Mouse (Mus musculus) kidney, adult 9 months (tissue): ENCODE data around the gene Il23a.
"Not testable (repeated sequence)": the region's sequence is repeated elsewhere in the genome, so short reads cannot be mapped to it uniquely, and the experiment has no call there.

Source experiments
- DNase-seq: peaks from one replicate; pipeline ENCODE4 v3.0.0; 2022

Gene Il23a

DNA sequence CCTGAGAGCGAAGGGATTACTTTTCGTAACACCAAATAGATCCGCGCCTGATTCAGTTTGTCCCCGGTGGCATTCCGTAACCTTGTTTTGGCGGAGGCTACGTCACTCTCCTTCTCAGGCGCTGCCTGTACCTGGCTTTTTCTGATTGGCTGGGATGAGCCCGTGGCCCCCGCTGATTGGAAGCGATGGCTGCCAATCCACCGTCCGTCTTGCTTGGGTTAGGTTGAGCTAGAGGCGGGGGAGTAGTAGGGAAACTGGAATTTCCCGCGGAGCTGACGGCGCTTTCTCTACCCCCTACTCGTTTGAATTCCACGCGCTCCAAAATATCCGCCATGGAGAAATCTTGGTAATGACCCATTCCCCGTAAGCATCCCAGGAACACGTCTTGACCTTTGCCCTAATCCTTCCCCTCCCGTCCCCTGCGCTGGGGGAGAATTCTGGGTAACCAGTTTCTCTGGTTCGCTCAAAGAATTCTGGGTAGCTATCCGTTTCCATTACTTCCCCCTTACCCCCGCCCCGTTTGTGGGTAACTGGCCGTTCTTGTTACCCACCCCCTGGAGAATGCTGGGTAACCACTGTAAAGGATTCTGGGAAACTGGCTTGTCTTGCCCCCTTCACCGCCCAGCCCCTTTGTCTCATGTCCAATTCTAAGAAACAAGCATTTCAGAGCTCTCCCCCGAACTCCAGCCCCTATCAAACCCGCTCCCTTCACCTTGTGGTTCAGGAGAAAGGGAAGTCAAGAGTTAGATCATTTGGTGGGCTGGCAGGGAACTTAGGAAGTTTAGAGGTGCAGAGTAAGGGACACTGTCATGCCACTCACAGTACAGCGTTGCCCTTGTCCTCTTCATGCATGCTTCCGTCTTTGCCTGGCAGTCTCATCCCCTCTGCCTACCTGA lies 4.8 kb upstream of the Il23a start, which contains the start of gene Pan2:
TSS of gene Pan2 (plus strand) at position 210 of the 896 bp plus-strand sequence.
- peak; percentile 100 for DNase-seq

DNA sequence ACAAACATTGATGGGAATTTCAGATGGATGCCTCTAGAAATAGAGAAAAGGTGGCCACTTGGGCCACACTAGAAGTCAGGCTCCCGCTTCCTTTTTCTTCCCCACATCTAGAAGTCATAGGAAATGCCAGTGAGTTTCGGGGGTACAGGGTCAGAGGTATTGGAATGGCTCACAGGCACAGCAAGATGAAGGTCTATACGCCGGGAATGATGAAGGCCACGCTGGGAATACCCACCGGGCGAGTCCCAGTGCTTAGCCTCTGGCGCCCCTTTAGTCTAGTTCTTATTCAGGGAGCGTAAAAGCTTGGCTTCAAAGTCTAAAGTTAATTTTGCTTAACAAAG lies 4.2 kb upstream of the Il23a start:
- DNase-seq, result no peak

DNA sequence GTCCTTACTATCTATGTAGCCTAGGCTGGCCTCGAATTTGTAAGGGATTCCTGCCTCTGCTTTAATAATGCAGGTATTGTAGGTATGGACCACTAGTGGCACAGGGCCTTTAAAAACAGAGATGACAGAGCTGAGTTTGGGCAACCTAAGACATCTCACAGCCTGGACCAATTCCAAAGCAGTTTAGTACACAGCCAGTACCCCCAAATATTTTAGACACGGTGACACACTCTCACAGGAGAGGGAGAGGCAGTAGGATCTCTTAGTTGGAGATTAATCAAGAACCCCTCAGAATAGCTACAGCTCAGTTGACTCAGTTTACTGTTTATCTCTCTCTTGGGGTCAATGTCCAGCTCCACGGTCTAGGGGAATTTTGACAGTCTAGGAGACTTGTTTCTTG lies 3.8 kb upstream of the Il23a start:
- DNase-seq, result peak; percentile 28

DNA sequence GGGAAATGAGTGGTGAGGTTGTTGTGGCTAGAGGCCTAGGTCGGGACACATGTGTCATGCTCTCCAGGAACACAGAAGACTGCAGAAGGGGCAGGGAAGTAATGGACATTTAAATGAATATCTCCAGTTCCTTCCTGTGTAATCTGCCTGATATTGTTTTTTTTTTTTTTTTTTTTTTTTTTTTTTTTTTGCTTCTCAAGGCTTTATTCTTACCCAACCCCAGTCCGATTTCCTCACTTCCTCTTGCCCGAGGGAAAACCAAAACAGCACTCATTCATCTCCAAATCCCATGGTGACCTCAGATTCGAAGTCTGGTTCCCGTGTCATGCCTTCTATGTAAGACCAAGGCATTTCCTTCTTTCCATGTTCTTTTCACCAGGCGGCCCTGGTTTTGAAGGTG lies 309 bp downstream of the Il23a start:
- no peak for DNase-seq

DNA sequence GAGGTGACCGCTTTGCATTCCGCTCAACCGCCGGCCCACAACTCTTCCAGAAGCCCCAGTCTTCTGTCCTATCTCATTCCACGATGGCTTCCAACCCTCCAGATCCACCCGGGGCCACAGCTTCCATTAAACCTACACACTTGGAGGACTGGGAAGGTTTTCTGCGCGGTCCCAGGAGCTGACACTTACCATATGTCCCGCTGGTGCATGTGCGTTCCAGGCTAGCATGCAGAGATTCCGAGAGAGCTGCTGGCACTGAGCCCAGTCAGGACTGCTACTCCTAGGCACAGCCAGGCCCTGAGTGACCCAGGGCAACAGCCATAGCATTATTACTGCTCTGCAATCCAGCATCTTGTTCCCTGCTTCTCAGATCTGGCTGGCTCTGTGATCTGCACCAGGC lies 930 bp downstream of the Il23a start:
- no peak for DNase-seq

DNA sequence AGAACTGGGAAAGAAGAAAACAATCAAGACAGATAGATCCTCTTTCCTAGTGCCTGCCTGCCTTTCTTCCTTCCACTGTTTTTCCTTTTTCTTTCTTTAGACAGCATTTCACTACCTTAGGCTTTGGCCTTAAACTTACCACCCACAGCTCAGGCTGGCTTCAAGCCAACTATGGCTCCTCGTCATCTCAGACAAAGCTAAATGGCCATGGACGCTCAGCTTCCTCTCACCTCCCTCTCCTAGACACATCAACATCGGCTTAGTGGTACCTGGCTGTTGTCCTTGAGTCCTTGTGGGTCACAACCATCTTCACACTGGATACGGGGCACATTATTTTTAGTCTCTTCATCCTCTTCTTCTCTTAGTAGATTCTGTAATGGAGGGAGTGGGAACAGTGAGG lies 1.3 kb downstream of the Il23a start:
- no peak for DNase-seq

DNA sequence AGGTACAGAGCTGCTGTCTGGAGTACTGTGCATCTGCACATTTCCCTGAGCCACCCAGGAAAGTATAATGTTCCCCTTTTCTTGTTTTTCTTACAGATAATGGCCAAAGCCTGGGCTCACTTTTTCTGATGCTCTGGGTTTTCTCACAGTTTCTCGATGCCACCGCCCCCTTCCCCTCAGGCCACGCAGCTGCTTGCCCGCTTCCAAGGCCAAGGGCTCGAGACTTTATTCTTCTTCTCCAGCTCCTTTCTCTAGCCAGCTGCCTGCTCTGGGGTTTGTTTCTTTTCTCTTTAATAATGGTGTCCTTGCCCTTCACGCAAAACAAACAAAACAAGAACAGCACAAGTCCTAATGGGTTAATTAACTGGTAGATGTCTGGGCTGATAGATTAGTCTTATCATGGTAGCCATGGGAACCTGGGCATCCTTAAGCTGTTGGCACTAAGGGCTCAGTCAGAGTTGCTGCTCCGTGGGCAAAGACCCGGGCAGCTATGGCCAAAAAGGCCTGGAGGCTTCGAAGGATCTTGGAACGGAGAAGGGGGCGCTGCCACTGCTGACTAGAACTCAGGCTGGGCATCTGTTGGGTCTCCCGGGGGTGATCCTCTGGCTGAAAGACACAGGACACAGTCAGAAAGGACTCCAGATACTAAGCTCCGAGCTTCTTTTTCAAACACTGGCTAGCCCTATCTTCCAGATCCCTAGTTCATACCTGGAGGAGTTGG lies 2.0 kb downstream of the Il23a start:
- no peak for DNase-seq

DNA sequence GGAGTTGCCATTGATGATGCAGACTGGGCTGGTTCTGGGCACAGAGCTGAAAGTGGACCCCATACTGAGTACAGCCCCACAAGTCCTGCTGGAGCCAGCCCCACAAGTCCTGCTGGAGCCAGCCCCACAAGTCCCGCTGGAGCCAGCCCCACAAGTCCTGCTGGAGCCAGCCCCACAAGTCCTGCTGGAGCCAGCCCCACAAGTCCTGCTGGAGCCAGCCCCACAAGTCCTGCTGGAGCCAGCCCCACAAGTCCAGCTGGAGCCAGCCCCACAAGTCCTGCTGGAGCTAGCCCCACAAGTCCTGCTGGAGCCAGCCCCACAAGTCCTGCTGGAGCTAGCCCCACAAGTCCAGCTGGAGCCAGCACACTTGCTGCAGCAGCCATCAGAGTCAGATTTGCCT lies 8.0 kb downstream of the Il23a start:
- DNase-seq, result not testable (repeated sequence)

DNA sequence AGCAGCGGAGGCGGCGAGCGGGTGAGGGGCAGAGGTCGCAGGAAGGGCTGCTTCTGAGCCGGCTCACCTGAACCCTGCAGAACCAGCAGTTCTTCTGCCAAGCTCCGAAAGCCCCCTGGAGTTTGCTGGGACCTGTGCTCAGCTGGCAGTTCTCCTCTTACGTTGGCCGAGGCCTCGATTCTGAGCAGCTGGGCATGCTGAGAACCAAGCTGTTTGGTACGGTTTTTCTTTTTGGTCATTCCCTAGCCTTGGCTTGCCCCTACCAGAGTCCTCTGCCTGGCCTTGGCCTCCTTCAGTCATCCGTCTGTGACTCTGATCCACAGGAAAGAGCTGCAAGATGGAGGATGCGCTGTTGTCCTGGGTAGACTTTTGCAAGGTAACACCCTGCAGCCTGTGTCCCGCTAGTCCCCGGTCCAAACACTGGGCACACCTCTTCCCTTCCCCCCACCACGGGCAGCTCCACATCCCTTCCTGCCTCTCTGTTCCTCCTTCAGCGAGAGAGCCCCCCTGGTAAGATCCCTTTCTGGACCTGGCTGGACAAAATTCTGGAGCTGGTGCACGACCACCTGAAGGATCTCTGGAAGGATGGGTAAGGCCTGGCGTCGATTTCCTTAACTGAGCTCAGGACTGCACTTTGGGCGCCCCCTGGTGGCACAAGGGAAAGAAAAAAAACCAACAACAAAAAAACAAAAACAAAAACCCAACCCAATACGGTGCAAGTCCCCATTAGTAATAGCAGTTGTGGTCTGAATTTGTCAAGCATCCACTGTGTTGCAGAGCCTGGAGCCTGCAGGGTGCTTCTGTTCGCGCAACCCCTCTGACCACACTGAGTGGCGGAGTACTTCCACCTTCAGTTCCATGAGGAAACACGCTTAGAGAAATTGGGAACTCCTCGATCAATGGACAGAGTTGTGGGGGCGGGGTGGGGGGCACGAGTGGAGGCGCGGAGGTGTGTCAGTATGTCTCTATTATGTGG lies 14.7 kb downstream of the Il23a start:
- peak; percentile 74 for DNase-seq

DNA sequence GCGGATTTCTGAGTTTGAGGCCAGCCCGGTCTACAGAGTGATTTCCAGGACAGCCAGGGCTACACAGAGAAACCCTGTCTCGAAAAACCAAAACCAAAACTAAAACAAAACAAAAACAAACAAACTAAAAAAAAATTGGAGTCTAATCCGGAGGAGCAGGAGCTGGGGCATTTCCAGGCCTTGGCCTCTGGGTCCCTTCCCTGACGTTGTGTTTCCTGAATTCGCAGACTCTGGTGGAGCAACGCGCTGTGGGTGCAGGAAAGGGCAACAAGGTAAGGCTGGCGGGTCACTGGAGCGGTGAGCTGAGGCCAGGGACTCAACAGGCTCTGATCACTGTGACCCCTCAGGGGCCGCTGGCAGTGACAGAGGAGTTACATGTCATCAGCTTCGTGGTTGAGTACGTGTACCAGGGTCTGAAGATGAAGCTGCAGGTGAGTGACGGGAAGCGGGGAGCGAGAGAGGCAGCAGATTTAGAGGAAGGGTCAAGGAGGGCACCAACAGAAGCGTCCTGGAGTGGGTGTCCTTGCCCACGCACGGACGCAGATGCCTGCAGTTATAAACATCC lies 15.6 kb downstream of the Il23a start:
- DNase-seq, result peak; percentile 33

DNA sequence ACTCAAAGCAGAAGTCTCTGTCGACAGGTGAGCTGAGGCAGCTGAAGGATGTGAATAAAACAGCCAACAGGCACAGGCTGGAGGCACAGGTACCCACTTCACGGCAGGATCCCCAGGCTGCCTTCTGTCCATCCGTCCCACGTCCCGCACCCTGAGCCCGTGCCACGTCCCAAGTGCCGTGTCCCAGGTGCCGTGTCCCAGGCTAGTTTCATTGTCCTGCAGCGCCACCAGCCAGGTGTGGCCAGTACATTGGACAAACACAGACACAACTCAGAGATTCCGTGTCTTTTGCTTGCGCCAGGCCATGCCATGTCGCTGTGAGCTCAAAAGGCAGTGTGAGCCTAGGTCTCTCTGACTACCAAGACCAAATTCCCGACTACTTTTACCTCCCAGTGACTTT lies 16.9 kb downstream of the Il23a start:
- DNase-seq, result no peak

DNA sequence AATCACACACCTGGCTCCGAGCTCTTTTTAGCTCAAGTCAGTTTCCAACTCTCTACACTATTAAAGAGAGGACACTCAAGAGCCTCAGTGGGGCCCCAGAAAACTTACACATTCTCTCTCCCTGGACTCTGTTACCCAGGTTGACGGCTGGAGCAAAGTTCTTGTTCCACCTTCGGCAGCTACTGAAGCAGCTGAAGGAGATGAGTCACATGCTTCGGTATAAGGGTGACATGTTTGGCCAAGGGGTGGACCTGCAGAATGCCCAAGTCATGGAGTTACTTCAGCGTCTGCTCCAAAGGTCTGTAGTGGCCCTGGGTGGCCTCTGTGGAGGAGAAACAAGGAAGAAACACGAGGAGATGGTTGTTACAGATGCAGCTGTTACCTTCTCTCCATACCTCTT lies 17.6 kb downstream of the Il23a start:
- peak; percentile 56 for DNase-seq

DNA sequence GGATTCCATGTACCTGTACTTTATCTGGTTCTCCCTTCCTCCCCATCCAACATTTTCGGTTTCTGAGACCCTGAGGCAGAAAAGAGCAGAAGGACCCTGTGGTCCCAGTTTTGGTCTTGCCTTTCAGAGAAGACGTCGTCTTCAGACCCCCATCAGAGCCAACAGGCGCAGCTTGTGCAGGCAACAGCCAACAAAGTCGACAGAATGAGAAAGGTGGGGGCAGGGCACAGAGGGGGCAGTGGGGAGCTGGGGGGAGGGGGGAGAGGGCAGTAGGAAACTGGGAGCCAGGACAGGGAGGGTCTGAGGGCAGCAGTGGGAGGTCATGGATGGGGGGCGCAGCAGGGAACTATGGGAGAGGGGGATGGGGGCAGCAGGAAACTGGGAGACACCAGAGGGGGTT lies 20.4 kb downstream of the Il23a start:
- no peak for DNase-seq

DNA sequence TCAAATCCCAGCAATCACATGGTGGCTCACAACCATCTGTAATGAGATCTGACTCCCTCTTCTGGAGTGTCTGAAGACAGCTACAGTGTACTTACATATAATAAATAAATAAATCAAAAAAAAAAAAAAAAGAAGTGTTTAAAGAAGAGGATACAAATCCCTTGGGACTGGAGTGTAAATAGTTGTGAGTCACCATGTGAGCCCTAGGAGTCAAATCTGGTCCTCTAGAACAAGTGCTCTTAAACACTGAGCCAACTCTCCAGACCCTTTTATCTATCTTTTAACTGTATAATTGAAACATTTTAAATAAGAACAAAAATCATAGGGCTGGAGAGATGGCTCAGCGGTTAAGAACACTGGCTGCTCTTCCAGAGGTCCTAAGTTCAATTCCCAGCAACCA lies 23.2 kb downstream of the Il23a start:
- not testable (repeated sequence) for DNase-seq

DNA sequence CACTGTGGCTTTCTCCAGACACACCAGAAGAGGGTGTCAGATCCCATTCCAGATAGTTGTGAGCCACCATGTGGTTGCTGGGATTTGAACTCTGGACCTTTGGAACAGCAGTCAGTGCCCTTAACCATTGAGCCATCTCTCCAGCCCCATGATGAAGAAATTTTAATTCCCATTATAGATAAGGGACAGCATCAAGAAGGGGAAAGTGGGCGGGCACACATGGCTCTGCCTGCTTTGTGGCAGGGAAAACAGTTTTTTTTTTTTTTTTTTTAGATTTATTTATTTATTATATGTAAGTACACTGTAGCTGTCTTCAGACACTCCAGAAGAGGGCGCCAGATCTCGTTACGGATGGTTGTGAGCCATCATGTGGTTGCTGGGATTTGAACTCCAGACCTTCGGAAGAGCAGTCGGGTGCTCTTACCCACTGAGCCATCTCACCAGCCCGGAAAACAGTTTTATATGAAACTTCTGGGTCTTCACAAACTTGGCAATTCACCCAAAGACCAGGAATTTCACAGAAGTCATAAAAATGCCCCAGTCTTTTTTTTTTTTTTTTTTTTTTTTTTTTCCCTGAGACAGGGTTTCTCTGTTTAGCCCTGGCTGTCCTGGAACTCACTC lies 25.6 kb downstream of the Il23a start:
- not testable (repeated sequence) for DNase-seq

DNA sequence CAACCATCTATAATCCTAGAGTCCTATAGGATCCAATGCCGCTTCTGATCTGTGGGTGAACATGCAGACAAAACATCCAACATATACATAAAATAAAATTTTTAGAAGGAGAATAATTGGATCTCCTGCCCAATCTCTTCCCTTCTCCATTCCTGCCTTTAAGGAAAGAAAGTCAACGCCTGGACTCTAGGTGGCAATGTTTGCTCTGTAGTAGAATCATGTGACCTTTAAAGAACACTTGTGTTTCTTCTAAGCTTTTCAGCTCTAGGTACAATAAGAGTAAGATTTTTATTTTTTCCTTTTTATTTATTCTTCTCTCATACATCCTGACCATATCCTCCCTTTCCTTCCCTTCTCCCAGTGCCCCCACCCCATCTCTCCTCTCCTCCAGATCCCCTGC lies 26.7 kb downstream of the Il23a start:
- DNase-seq, result peak; percentile 40

DNA sequence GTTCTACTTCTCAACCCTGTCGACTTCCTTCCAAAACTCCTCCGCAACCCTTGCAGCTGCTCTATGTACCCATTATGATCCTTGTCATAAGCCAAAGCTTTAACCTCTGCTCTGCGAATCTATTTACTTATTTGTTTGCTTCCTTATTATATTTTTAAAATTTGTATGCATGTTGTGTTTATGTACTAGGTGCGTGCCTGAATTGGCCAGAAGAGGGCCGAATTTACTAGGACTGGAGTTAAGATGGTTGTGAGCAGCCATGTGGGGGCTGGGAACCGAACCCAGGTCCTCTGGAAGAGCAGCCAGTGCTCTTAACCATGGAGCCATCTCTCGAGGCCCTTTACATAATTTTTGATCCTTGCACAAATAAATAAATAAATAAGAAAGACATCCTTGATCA lies 27.7 kb downstream of the Il23a start:
- DNase-seq, result no peak

DNA sequence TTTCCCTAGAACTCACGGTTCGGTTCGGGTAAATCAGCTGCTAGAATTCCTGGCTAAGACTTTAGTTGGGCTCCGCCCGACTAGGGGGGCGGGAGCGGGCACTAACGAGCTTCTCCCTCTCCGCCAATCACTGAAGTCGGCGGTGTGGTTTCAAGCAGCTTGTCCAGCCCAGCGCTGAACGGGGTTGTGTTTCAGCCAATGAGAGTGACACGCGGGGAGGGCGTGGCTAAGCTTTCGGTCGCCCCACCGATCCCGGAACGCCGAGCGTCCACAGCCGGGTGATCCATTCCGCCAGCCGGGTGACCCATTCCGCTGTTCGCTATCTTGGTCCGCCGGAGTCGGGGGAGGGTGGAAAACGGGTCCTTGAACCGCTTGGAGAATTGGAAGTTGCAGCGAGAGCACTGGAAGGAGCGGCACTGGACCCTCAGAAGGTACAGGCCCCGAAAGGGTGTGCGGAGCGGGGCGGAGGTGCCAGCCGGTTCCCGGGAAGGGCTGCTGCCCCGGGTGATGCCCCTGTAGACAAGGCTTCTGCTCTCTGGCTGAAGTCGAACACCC lies 28.2 kb downstream of the Il23a start, which contains the start of gene Stat2:
TSS of gene Stat2 (plus strand) at position 273 of the 555 bp plus-strand sequence.
- DNase-seq, result peak; percentile 99

DNA sequence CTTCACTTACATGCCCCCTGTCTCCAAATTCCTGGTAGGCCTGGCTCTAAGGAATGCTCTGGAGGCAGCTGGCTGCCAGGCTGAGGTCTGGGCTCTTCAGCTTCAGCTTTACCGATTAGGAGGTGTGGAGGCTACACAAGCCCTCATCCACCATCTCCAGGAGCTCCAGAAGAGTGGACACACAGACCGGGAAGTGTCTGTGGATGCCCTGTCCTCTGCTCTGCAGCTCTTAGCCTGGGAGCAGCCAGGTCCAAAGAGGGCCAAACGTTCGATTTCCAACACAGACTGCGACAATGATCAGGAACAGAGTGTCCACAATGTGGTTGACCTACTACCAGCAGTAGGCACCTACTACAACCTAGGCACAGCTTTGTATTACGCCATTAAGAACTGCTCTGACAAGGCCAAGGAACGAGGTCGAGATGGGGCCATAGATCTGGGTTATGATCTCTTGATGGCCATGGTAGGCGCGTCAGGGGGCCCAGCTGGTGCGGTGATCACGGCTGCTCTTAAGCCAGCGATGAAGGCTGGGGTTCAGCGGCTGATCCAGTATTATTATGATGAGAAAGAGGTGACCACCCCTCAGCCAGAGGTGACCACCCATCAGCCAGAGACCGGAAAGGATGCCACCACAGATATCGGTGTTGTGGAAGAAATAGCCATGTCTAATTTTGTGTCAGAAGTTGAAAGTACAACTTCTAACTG lies 29.2 kb downstream of the Il23a start:
- DNase-seq, result no peak

DNA sequence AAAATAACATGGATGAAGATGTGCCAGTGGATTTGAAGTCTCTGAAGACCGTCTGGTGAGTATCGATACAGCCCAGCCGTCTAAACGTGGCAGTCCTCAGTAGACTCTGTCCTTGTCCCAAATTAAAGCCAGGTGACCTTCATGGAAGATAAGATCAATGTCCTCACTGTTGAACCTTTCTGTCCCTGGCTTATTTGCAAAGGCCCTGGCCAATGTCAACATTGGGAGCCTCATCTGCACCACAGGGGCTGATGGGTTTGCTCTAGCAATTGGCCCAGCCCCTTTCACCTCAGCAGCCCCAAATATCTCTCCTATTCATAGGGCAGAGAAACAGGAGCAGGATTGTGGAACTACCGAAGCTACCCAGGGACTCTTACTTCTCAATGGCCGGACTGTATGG lies 30.2 kb downstream of the Il23a start, which contains the start of gene Apof:
TSS of gene Apof (plus strand) at position 301 of the 400 bp plus-strand sequence.
- no peak for DNase-seq
